Comparison of ENCODE assay signal across 8 mouse cellular contexts in the genomic region with DNA sequence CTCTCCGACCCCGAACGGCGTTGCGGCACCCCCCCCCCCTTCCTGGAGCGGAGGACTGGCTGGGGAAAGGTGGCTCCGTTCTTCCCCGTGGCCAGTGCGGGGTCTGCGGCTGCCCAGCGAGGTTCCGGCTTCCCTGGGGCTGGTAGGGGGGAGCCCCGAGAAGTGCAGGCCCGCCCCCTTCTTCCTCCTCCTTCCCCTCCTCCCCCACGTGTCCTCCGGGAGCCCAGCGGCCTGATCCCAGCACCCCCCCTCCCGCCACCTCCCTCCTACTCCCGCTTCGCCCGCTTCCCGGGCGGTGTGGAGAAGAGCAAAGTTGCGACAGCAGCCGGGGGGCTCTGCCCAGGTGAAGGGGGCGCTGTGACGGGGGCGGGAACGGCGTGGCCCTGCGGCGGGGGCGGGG. TPM values are rescaled to one million over a fixed set of nuclear protein-coding genes. Genes with fewer than 3 reads are reported as not detected.
DNase-seq lines count a peak whose midpoint lies in the region; ATAC-seq and TF ChIP-seq lines count a peak whose summit lies in the region.

A gene (plus strand): TSS at position 218 of the 400 bp plus-strand sequence.

- TF ChIP-seq POLR2A in cortical plate, adult 2 months (IDR thresholded peaks at IDR 0.05; ENCODE audit: extremely low read depth, insufficient read depth, low read length), result no peak
- no peak for TF ChIP-seq POLR2A in limb, embryonic 14.5 days (IDR thresholded peaks at IDR 0.05; ENCODE audit: borderline replicate concordance, extremely low read depth, insufficient read depth, insufficient read length)

- H3K4me2 ChIP-seq in limb, embryonic 14.5 days (replicated peaks; ENCODE audit: low read depth, low read length, severe bottlenecking), result peak within 1 kb of the TSS; percentile 68
- peak within 1 kb of the TSS; percentile 67 for H3K4me2 ChIP-seq in midbrain, embryonic 14.5 days (ENCODE audit: low read length)

- no peak for TF ChIP-seq CTCF in cortical plate, adult 2 months (IDR thresholded peaks at IDR 0.05; ENCODE audit: extremely low read depth, insufficient read depth, low read length)

- peak; percentile 46; the same call in 1 of the 2 replicates for ATAC-seq in limb, embryonic 14.5 days (ENCODE audit: low FRiP score, low read depth)
- ATAC-seq in midbrain, embryonic 14.5 days (ENCODE audit: low FRiP score, low TSS enrichment), result no peak

- peak; percentile 13 for DNase-seq in right cerebral cortex, postnatal 4 days
- DNase-seq in right cerebral cortex, adult 18-20 months, result no peak
- DNase-seq in heart, adult 18-20 months, result peak; percentile 61 to 68
- DNase-seq in kidney, adult 18-20 months, result peak; percentile 51
- peak; percentile 53 for DNase-seq in limb, embryonic 14.5 days (ENCODE audit: low spot score)
- DNase-seq in midbrain, embryonic 14.5 days, result peak; percentile 48
- peak; percentile 42 for DNase-seq in thymus, postnatal 14 days

- no peak within 1 kb of the TSS for H3K27ac ChIP-seq in cortical plate, adult 2 months (ENCODE audit: insufficient read depth, low read length)
- H3K27ac ChIP-seq in limb, embryonic 14.5 days (replicated peaks; ENCODE audit: low read depth, low read length), result peak within 1 kb of the TSS; percentile 67
- no peak within 1 kb of the TSS for H3K27ac ChIP-seq in midbrain, embryonic 14.5 days (replicated peaks; ENCODE audit: low read depth, low read length)

- peak within 1 kb of the TSS; percentile 36 for H3K4me3 ChIP-seq in cortical plate, adult 2 months (ENCODE audit: insufficient read depth, low read length)
- peak within 1 kb of the TSS; percentile 52 for H3K4me3 ChIP-seq in limb, embryonic 14.5 days (replicated peaks; ENCODE audit: low read length)
- H3K4me3 ChIP-seq in midbrain, embryonic 14.5 days (replicated peaks; ENCODE audit: low read depth, low read length), result peak within 1 kb of the TSS; percentile 52

- no peaks in the 10 kb centered on the region for H3K27me3 ChIP-seq in limb, embryonic 14.5 days (ENCODE audit: control insufficient read depth, insufficient read depth, low read length)
- no peaks in the 10 kb centered on the region for H3K27me3 ChIP-seq in midbrain, embryonic 14.5 days (ENCODE audit: control insufficient read depth, insufficient read depth, low read length)

- H3K36me3 ChIP-seq in limb, embryonic 14.5 days (ENCODE audit: control insufficient read depth, insufficient read depth, low read length), result no peaks in the 10 kb centered on the region
- no peaks in the 10 kb centered on the region for H3K36me3 ChIP-seq in midbrain, embryonic 14.5 days (ENCODE audit: control insufficient read depth, insufficient read depth, low read length)

- H3K9me3 ChIP-seq in limb, embryonic 14.5 days (ENCODE audit: control insufficient read depth, low read length), result no peaks in the 10 kb centered on the region
- H3K9me3 ChIP-seq in midbrain, embryonic 14.5 days (ENCODE audit: control insufficient read depth, low read length), result no peaks in the 10 kb centered on the region

- 17% methylated on average over 5 of the region's 33 CpGs for WGBS in limb, embryonic 14.5 days
- WGBS in midbrain, embryonic 14.5 days, result 29% methylated on average over 27 of the region's 33 CpGs

- H3K9ac ChIP-seq in limb, embryonic 14.5 days (ENCODE audit: low read depth, low read length, severe bottlenecking), result peak within 1 kb of the TSS; percentile 55
- H3K9ac ChIP-seq in midbrain, embryonic 14.5 days (replicated peaks; ENCODE audit: low read length), result peak within 1 kb of the TSS; percentile 23; the same call in 1 of the 2 replicates

- no peaks in the 10 kb centered on the region for H3K4me1 ChIP-seq in cortical plate, adult 2 months (ENCODE audit: control insufficient read depth, insufficient read depth, low read length)
- 0 out of 2 replicates have a peak, but pooled peaks cover 3% of the 10 kb centered on the region for H3K4me1 ChIP-seq in limb, embryonic 14.5 days (ENCODE audit: control insufficient read depth, insufficient read depth, low read length)
- H3K4me1 ChIP-seq in midbrain, embryonic 14.5 days (ENCODE audit: control insufficient read depth, insufficient read depth, low read length), result no peaks in the 10 kb centered on the region

RNA-seq across cellular contexts. Expression of the gene that starts here (rescaled TPM):
- 7.7 and 8.4 TPM in 2 replicates for polyA plus RNA-seq in cortical plate, adult 2 months (2012; rRNA removed)
- total RNA-seq in heart, adult 18-20 months (2021), result 1 to 10 TPM; 5.1 to 6.4 TPM
- 7.9 and 8.6 TPM in 2 replicates for polyA plus RNA-seq in limb, embryonic 14.5 days (2012; rRNA removed)
- polyA plus RNA-seq in limb, embryonic 14.5 days (2014; fragmentation: Nextera tagmentation; extraction: Ambion mirVana), result 6.8 and 6.9 TPM in 2 replicates
- 7.8 and 7.9 TPM in 2 replicates for polyA plus RNA-seq in midbrain, embryonic 14.5 days (2014; fragmentation: Nextera tagmentation; extraction: Ambion mirVana)
